Mouse (Mus musculus) forebrain, embryonic 12.5 days (tissue): ENCODE results near the gene Gm10142. TPM values are rescaled to one million over a fixed set of nuclear protein-coding genes. Genes with fewer than 3 reads are reported as not detected.
"Not testable (repeated sequence)": the region's sequence is repeated elsewhere in the genome, so short reads cannot be mapped to it uniquely, and the experiment has no call there.

Experiments
- ATAC-seq: fragments of 200-750 bp; cut with Nextera tagmentation; 2 replicates; pipeline ENCODE4 v1.8.0; 2017; ENCODE audit warnings: moderate TSS enrichment; ENCODE audit not compliant: low FRiP score
- H3K27ac ChIP-seq: fragments of 300-500 bp; sonication (generic); 2 replicates; pipeline ENCODE4 v1.5.1; 2016; ENCODE audit warnings: mild to moderate bottlenecking
- H3K27me3 ChIP-seq: fragments of 300-500 bp; sonication (generic); 2 replicates; pipeline ENCODE4 v1.6.1; 2016; ENCODE audit warnings: mild to moderate bottlenecking
- H3K36me3 ChIP-seq: fragments of 300-500 bp; sonication (generic); replicated peaks from 2 replicates; pipeline ENCODE4 v1.6.1; 2016; ENCODE audit warnings: mild to moderate bottlenecking
- H3K4me1 ChIP-seq: fragments of 300-500 bp; sonication (generic); 2 replicates; pipeline ENCODE4 v1.6.1; 2016
- H3K4me2 ChIP-seq: fragments of 300-500 bp; sonication (generic); 2 replicates; pipeline ENCODE4 v1.6.1; 2016; ENCODE audit warnings: mild to moderate bottlenecking, moderate library complexity
- H3K4me3 ChIP-seq: fragments of 300-500 bp; sonication (generic); replicated peaks from 2 replicates; pipeline ENCODE4 v1.5.1; 2016; ENCODE audit warnings: mild to moderate bottlenecking
- H3K9ac ChIP-seq: fragments of 300-500 bp; sonication (generic); 2 replicates; pipeline ENCODE4 v1.6.1; 2016; ENCODE audit warnings: mild to moderate bottlenecking
- H3K9me3 ChIP-seq: fragments of 300-500 bp; sonication (generic); 2 replicates; pipeline ENCODE4 v1.6.1; 2016
- WGBS: fragments of 180-500 bp; shearing (Covaris S2); methylation state at CpG from one replicate; pipeline ENCODE4 v1.1.7; 2016; 5-methylcytosine and 5-hydroxymethylcytosine counted together
- polyA plus RNA-seq: library from polyadenylated mRNA; unstranded; fragments of >200 nt; fragmentation: Nextera tagmentation; extraction: Ambion mirVana; gene quantifications from 2 replicates; pipeline ENCODE4 v1.2.1, GENCODE M21; 2016

Gm10142 gene
- polyA plus RNA-seq: not detected in 2 replicates

DNA sequence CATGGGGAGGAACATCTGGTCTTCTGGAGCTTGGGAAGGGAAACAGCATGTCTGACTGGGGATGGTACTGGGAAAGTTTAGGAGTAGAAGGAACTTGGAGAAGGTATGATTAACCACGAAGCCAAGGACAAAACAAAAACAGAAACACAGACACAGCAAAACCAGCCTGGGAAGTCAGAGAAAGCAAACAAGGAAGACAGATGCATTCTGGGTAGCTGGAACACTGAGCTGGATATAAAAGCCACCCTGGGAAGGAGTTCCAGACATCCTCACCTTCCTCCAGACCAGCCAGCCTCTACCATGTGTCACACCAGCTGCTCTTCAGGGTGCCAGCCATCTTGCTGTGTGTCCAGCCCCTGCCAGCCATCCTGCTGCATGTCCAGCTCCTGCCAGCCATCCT, at the start of gene Gm10142:
Gene Gm10142 (plus strand): TSS at position 301 of the 400 bp plus-strand sequence.
- H3K36me3 ChIP-seq: no peaks in the 10 kb centered on the region
- no peak within 1 kb of the TSS for H3K4me3 ChIP-seq
- 96% methylated on average over 1 of the region's 1 CpGs for WGBS
- H3K27me3 ChIP-seq: no peaks in the 10 kb centered on the region
- no peak within 1 kb of the TSS for H3K27ac ChIP-seq
- H3K9ac ChIP-seq: no peak within 1 kb of the TSS
- no peak for ATAC-seq
- H3K4me1 ChIP-seq: no peaks in the 10 kb centered on the region
- H3K9me3 ChIP-seq: 0 out of 2 replicates have a peak, but pooled peaks cover 11% of the 10 kb centered on the region
- no peak within 1 kb of the TSS for H3K4me2 ChIP-seq

DNA sequence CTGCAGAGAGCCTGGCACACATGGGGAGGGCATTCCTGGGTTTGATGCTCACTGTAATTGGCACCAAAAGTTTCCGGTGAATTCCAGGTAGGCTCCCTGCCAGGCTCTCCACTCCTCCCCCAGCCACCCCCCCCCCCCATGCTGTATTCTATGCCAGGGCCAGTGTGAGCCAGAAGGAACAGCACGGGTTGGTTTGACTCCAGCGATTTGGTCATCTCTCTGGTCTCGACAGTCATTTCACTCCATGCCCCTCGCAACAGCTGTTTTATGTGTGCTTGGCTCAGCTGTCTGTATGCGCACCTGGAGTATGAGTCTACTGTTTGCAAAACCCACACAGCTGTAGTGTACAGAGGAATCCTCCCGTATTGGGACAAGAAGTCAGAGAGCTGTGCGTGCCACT, 49.3 kb upstream of the Gm10142 start:
- Histone ChIP-seq H3K9me3 (no peaks in the 10 kb centered on the region), H3K4me3 (no peak overlapping the region), H3K4me2 (no peak overlapping the region), H3K36me3 (no peaks in the 10 kb centered on the region), H3K27ac (no peak overlapping the region), H3K9ac (no peak overlapping the region), H3K27me3 (no peaks in the 10 kb centered on the region), H3K4me1 (no peaks in the 10 kb centered on the region)
- ATAC-seq: no peak
- 87% methylated on average over 8 of the region's 8 CpGs for WGBS

DNA sequence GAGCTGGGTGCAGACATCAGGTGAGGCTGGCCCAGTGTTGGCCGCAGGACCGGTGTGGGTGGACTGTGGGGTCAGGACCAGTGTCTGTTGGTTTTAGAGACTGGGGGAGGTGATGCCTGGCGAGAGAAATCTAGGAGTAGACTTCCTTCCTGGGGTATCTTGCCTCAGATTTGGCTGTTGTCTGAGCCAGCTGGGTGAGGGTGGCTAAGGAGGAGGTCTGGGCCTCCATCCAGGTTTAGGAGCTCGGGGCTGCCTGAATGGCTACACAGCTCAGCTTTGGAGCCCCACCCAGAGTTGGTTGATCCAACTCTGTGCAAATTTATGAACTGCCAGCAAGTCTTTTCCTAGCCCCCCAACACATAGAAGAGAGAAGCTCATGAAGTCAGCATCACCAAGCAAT, 48.2 kb upstream of the Gm10142 start:
- no peak overlapping the region for H3K9ac ChIP-seq
- WGBS: 89% methylated on average over 4 of the region's 4 CpGs
- no peaks in the 10 kb centered on the region for H3K4me1 ChIP-seq
- no peak overlapping the region for H3K27ac ChIP-seq
- no peak overlapping the region for H3K4me2 ChIP-seq
- H3K9me3 ChIP-seq: no peaks in the 10 kb centered on the region
- no peaks in the 10 kb centered on the region for H3K36me3 ChIP-seq
- no peak overlapping the region for H3K4me3 ChIP-seq
- no peak for ATAC-seq
- no peaks in the 10 kb centered on the region for H3K27me3 ChIP-seq

DNA sequence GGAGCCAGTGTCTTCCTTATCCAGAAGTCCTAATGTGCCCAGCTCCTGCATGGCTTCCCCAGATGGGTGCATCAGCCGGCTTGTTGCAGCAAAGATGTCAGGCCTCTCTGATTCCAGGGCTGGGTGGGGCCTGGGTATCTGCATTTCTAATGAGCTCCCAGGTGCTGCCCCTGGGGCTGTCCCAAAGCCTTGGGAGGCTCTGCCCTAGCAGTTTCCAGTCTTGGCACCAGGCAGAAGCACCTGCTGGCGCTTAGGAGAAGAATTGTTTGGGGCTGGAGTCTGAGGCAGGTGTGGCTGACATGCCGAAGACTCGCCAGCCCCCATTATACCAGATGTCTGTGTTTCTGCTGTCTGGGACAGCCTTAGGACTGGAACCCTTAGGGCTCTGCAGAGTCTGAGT, 44.9 kb upstream of the Gm10142 start:
- Histone ChIP-seq H3K4me3 (no peak overlapping the region), H3K4me2 (no peak overlapping the region), H3K27me3 (peaks cover 9% of the 10 kb centered on the region), H3K9ac (no peak overlapping the region), H3K27ac (no peak overlapping the region), H3K9me3 (no peaks in the 10 kb centered on the region), H3K36me3 (no peaks in the 10 kb centered on the region), H3K4me1 (peaks cover 9% of the 10 kb centered on the region)
- WGBS: 80% methylated on average over 4 of the region's 4 CpGs
- no peak for ATAC-seq

DNA sequence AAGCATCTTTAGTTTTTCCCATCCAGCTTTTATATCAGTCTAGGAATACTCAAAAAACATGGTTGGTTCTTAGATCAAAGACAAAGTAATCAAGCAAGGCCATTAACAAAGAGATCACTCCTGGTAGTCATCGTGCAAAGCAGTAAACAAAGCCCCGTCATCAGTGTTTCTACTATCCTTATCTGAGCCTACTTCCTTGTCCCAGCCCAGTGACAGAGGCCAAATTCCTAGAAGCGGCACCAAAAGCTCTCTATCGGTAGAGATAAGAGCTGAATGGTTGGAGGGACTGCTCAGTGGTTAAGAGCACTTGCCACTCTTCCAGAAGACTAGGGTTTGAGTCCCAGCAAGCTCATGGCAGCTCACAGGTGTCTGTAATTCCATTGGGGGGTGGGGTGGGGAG, 44.1 kb upstream of the Gm10142 start:
- peaks cover 17% of the 10 kb centered on the region for H3K27me3 ChIP-seq
- no peak overlapping the region for H3K9ac ChIP-seq
- no peak overlapping the region for H3K27ac ChIP-seq
- no peak overlapping the region for H3K4me3 ChIP-seq
- H3K36me3 ChIP-seq: no peaks in the 10 kb centered on the region
- 85% methylated on average over 4 of the region's 4 CpGs for WGBS
- peaks cover 9% of the 10 kb centered on the region for H3K4me1 ChIP-seq
- H3K4me2 ChIP-seq: no peak overlapping the region
- no peaks in the 10 kb centered on the region for H3K9me3 ChIP-seq
- no peak for ATAC-seq

DNA sequence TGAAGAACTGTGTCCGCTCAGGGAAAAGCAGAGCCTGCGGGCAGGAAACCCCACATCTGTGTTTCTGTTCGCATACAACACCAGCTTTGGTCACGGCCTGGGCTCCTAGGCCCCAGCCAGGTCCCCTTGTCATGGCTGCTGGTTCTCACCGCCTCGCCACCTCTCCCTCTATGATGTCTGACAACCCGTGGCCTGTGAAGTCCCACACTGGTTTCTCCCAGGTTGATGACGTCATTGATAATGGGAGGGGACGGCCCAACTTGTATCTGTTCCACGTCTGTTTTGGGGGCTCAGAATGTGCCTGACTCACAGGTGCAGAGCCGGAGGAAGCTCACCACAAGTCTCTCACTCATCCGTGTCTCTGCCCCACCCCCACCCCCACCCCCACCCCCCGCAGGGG, 41.8 kb upstream of the Gm10142 start:
- Histone ChIP-seq H3K27me3 (peaks cover 38% of the 10 kb centered on the region), H3K4me2 (no peak overlapping the region), H3K36me3 (no peaks in the 10 kb centered on the region), H3K4me3 (no peak overlapping the region), H3K9ac (no peak overlapping the region), H3K9me3 (no peaks in the 10 kb centered on the region), H3K4me1 (peaks cover 22% of the 10 kb centered on the region), H3K27ac (no peak overlapping the region)
- whole genome bisulfite sequencing: 66% methylated on average over 13 of the region's 13 CpGs
- no peak for ATAC-seq

DNA sequence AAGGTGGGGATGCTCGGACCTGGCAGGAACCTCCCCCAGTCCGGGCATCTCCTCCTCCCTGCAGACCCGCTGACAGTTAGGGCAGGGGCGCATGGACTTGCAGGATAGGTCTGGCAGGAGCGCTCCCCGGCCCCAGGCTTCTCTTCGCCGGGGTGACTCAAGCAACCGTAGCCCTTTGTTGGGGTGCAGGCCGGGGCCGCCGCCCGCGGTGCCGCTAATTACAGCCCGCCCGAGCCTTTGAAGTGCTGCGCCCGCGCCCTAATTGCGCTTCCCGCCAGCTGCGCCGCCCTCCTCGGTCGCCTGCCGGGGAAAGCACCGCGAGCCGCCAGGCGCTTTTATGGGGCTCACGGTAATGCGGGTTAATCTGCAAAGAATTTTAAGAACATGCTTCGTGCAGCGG, 38.0 kb upstream of the Gm10142 start:
- WGBS: under 1% methylated on average over 35 of the region's 35 CpGs
- peak overlapping the region; percentile 59 for H3K4me2 ChIP-seq
- H3K27me3 ChIP-seq: peaks cover 47% of the 10 kb centered on the region
- H3K36me3 ChIP-seq: no peaks in the 10 kb centered on the region
- H3K4me1 ChIP-seq: peaks cover 22% of the 10 kb centered on the region
- peak overlapping the region; percentile 2; the same call in 1 of the 2 replicates for H3K9ac ChIP-seq
- peak; percentile 72 for ATAC-seq
- peak overlapping the region; percentile 28 for H3K4me3 ChIP-seq
- no peaks in the 10 kb centered on the region for H3K9me3 ChIP-seq
- peak overlapping the region; percentile 36; the same call in 1 of the 2 replicates for H3K27ac ChIP-seq

DNA sequence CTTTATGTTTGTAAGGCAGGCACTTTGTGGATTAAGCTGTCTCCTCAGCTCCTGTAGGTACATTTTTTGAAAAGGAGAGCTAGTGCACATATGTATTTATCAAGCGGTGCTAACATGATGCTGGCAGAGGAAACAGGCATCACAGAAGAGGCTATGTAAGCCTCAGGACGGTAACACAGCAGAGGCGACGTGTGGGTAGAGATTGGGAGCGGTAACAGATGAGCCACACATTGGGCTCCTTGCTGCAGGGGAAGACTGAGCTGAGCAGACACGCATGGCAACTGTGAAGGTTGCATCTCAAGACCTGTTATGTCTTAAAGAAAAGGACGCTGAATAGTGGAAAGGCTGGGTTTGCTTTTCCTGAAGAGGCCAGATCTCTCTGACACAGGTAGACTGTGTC, 32.6 kb upstream of the Gm10142 start:
- ATAC-seq: no peak

DNA sequence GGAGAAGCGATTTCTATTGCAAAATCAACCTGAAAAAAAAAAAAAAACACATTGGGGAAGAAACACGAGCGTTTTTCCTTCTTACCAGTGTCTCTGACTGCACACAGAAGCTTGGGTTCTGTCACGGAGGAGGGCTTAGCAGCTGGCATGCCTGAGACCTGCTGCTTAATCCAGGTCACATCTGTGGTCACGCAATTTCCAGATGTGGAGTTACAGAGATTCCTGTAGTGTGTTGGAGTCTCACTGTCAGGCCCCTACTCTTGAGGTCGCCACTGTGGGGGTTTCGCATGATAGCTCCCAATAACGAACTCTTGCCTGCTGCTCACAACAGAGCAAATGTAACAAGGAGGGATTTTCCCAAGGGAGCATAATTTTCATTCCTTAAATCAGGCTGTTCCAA, 31.4 kb upstream of the Gm10142 start:
- Histone ChIP-seq H3K27me3 (peaks cover 50% of the 10 kb centered on the region), H3K9ac (no peak overlapping the region), H3K36me3 (no peaks in the 10 kb centered on the region), H3K4me3 (no peak overlapping the region), H3K4me2 (no peak overlapping the region), H3K4me1 (peaks cover 18% of the 10 kb centered on the region), H3K9me3 (no peaks in the 10 kb centered on the region), H3K27ac (no peak overlapping the region)
- 36% methylated on average over 8 of the region's 8 CpGs for WGBS
- ATAC-seq: no peak

More for the DNA sequence above, 32.6 kb upstream of the Gm10142 start:
- H3K36me3 ChIP-seq: no peaks in the 10 kb centered on the region
- peaks cover 18% of the 10 kb centered on the region for H3K4me1 ChIP-seq
- no peak overlapping the region for H3K4me2 ChIP-seq
- peaks cover 60% of the 10 kb centered on the region for H3K27me3 ChIP-seq
- WGBS: 80% methylated on average over 7 of the region's 7 CpGs
- no peak overlapping the region for H3K4me3 ChIP-seq
- no peaks in the 10 kb centered on the region for H3K9me3 ChIP-seq
- no peak overlapping the region for H3K27ac ChIP-seq
- no peak overlapping the region for H3K9ac ChIP-seq

DNA sequence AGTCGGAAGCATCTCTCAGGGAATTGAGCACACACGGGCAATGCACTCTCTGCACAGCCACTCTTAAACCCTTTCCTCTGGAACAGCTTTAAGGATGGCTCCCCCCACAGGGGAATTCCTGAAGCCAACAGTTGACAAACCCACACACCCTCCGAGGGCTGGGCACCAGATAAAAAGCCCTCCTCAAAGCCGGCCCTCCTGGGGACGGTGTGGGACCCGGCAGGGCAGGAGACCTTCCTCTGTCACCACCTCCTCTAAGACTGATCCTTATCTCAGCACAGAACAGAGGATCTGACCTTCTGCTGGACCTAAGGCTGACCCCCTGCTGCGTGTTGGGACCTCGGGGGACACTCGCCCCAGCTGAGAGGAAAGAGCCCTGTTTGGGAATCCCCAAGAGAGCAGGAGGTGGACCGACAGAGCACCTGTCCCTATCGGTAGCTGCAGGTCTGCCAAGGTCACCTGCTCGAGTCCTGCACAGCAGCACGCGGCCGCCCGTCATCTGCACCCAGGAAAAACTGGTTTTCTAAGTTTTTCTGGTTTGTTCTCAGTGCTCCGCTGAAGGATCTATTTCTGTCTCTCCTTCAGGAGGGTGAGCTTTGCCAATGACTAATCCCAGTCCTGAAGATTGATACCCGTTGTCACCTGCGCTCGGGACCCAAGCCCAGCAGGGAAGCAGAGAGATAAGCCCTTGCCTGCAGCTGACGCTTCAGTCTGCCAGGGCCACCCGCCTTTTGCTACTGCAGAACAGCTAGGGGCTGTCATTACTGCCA, 29.5 kb upstream of the Gm10142 start, which contains the start of gene Tspear:
Gene Tspear (plus strand): TSS at position 675 of the 770 bp plus-strand sequence.
- H3K4me3 ChIP-seq: no peak within 1 kb of the TSS
- no peaks in the 10 kb centered on the region for H3K36me3 ChIP-seq
- ATAC-seq: no peak
- 7% methylated on average over 22 of the region's 22 CpGs for WGBS
- H3K27me3 ChIP-seq: peaks cover 45% of the 10 kb centered on the region
- H3K27ac ChIP-seq: no peak within 1 kb of the TSS
- no peak within 1 kb of the TSS for H3K4me2 ChIP-seq
- no peaks in the 10 kb centered on the region for H3K9me3 ChIP-seq
- H3K9ac ChIP-seq: no peak within 1 kb of the TSS
- H3K4me1 ChIP-seq: peaks cover 31% of the 10 kb centered on the region

DNA sequence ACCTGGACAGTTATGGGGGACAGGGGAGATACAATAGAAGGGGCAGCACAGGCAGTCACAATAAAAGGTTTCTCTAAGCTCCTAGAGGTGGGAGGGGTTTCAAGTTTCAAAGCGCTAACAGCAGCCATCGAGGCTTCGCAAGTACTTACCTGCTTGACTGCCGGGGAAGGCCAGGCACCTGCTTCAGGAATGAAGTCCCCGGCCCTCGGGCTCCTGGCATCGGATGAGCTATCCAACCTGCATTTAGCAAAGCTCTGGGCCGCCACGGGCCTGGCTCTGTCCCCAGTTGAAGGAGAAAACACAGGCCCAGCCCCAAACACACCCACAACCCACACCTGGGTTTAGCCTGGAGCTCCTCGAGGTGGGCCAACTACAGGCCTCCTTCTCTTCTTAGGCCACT, 28.6 kb upstream of the Gm10142 start:
- Histone ChIP-seq H3K36me3 (no peaks in the 10 kb centered on the region), H3K27me3 (peaks cover 45% of the 10 kb centered on the region), H3K27ac (no peak overlapping the region), H3K9me3 (no peaks in the 10 kb centered on the region), H3K4me3 (no peak overlapping the region), H3K9ac (no peak overlapping the region), H3K4me1 (peaks cover 31% of the 10 kb centered on the region), H3K4me2 (no peak overlapping the region)
- 24% methylated on average over 10 of the region's 10 CpGs for WGBS
- no peak for ATAC-seq

DNA sequence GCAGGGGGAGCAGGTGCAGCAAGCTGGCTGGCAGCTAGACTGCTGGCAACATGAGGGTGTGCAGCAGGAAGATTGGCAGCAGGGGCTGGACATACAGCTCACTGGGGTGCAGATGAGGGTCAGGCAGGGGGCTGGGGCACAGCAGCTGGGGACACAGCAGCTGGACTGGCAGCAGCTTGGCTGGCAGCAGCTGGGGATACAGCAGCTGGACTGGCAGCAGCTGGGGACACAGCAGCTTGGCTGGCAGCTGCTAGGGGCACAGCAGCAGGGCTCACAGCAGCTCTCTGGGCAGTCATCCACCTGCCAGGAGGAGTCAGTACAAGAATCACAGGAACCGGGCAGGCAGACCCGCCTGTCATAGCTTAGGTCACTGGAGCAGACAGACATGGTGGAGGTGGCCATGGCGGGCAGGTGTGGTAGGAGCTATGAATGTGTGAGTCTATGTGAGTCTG, 25.2 kb upstream of the Gm10142 start, which contains the start of gene Gm19402:
Gene Gm19402 (minus strand): TSS at position 402 of the 452 bp plus-strand sequence.
- 62% methylated on average over 3 of the region's 3 CpGs for WGBS
- H3K36me3 ChIP-seq, H3K9ac ChIP-seq, H3K4me3 ChIP-seq, H3K9me3 ChIP-seq, H3K4me2 ChIP-seq, ATAC-seq: not testable (repeated sequence)
- H3K27me3 ChIP-seq: peaks cover 25% of the 10 kb centered on the region
- H3K4me1 ChIP-seq: peaks cover 22% of the 10 kb centered on the region
- H3K27ac ChIP-seq: peak within 1 kb of the TSS; percentile 36; the same call in 1 of the 2 replicates

DNA sequence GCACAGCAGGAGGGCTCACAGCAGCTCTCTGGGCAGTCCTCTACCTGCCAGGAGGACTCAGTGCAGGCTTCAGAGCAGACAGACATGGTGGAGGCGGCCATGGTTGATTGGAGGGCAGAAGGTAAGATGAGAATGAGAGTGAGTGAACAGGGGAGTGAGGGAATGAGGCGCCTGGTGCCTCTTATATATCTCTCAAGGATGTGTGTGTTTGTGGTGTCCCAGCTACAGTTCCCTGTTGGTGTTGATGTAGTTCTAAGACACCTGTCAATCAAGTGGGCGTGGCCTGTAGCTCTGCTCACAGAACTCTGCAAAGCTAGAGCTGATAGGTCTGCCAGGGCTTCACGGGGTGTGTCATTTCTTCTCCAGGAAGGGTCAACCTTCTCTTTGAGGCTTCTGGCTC, 18.5 kb upstream of the Gm10142 start, which contains the start of gene Gm9508:
Gene Gm9508 (minus strand): TSS at position 101 of the 400 bp plus-strand sequence.
- no peak within 1 kb of the TSS for H3K27ac ChIP-seq
- WGBS: 36% methylated on average over 4 of the region's 4 CpGs
- no peak within 1 kb of the TSS for H3K4me3 ChIP-seq
- ATAC-seq: no peak
- H3K9ac ChIP-seq: no peak within 1 kb of the TSS
- no peaks in the 10 kb centered on the region for H3K27me3 ChIP-seq
- no peaks in the 10 kb centered on the region for H3K36me3 ChIP-seq
- H3K4me2 ChIP-seq: no peak within 1 kb of the TSS
- H3K4me1 ChIP-seq: no peaks in the 10 kb centered on the region; the same call in 1 of the 2 replicates
- H3K9me3 ChIP-seq: no peaks in the 10 kb centered on the region
